Mouse (Mus musculus) heart, postnatal 0 days (tissue): ENCODE measurements around the gene Rgs6. TPM values are rescaled to one million over a fixed set of nuclear protein-coding genes. Genes with fewer than 3 reads are reported as not detected.

Source experiments
- ATAC-seq: fragments of 200-750 bp; cut with Nextera tagmentation; 2 replicates; pipeline ENCODE4 v1.8.0; 2017; ENCODE audit warnings: low read depth, moderate number of reproducible peaks, moderate library complexity; ENCODE audit not compliant: insufficient read depth
- DNase-seq: peaks from one replicate; pipeline ENCODE4 v3.0.0-alpha.2; 2016; ENCODE audit warnings: low spot score
- H3K27ac ChIP-seq: fragments of 300-500 bp; sonication (generic); 2 replicates; pipeline ENCODE4 v1.5.1; 2014; ENCODE audit warnings: low read depth, mild to moderate bottlenecking
- H3K27me3 ChIP-seq: fragments of 300-500 bp; sonication (generic); 2 replicates; pipeline ENCODE4 v1.6.1; 2014; ENCODE audit warnings: low read length, mixed read lengths; ENCODE audit not compliant: control insufficient read depth, insufficient read depth
- H3K36me3 ChIP-seq: fragments of 300-500 bp; sonication (generic); replicated peaks from 2 replicates; pipeline ENCODE4 v1.6.1; 2014; ENCODE audit warnings: low read length, mixed read lengths; ENCODE audit not compliant: control insufficient read depth, insufficient read depth
- H3K4me1 ChIP-seq: fragments of 300-500 bp; sonication (generic); 2 replicates; pipeline ENCODE4 v1.6.1; 2014; ENCODE audit warnings: antibody characterized with exemption; ENCODE audit not compliant: control insufficient read depth, insufficient read depth
- H3K4me2 ChIP-seq: fragments of 300-500 bp; sonication (generic); 2 replicates; pipeline ENCODE4 v1.6.1; 2014; ENCODE audit warnings: low read depth, mild to moderate bottlenecking, low read length, moderate library complexity
- H3K4me3 ChIP-seq: fragments of 300-500 bp; sonication (generic); 2 replicates; pipeline ENCODE4 v1.5.1; 2014; ENCODE audit warnings: low read depth, low read length
- H3K9ac ChIP-seq: fragments of 300-500 bp; sonication (generic); replicated peaks from 2 replicates; pipeline ENCODE4 v1.6.1; 2014; ENCODE audit warnings: low read depth, low read length, mixed read lengths
- H3K9me3 ChIP-seq: fragments of 300-500 bp; sonication (generic); replicated peaks from 2 replicates; pipeline ENCODE4 v1.6.1; 2016; ENCODE audit warnings: low read length; ENCODE audit not compliant: control insufficient read depth
- CTCF ChIP-seq: IDR thresholded peaks from 2 replicates; pipeline ENCODE4 v1.5.1; 2016; ENCODE audit warnings: antibody characterized with exemption, control low read depth, low read depth
- EP300 ChIP-seq: IDR thresholded peaks from 2 replicates; pipeline ENCODE4 v1.6.1; 2016; ENCODE audit warnings: antibody characterized with exemption, low read depth
- WGBS: fragments of 180-500 bp; shearing (Covaris S2); extraction: QIAGEN DNeasy Blood & Tissue Kit; methylation state at CpG from one replicate; pipeline ENCODE4 v1.1.7; 2014; 5-methylcytosine and 5-hydroxymethylcytosine counted together
- polyA plus RNA-seq: library from polyadenylated mRNA; unstranded; fragments of >200 nt; fragmentation: Nextera tagmentation; extraction: Ambion mirVana; gene quantifications from 2 replicates; pipeline ENCODE4 v1.2.1, GENCODE M21; 2015
- total RNA-seq: library from RNA; depleted of rRNA; stranded (reverse); fragments of >200 nt; gene quantifications from 2 replicates; pipeline ENCODE4 v1.2.3, GENCODE M21; 2014; ENCODE audit warnings: low replicate concordance

The Rgs6 gene
- total and polyA plus RNA-seq, 2 experiments from 2014 or later: 12.1 to 16.5 TPM

DNA sequence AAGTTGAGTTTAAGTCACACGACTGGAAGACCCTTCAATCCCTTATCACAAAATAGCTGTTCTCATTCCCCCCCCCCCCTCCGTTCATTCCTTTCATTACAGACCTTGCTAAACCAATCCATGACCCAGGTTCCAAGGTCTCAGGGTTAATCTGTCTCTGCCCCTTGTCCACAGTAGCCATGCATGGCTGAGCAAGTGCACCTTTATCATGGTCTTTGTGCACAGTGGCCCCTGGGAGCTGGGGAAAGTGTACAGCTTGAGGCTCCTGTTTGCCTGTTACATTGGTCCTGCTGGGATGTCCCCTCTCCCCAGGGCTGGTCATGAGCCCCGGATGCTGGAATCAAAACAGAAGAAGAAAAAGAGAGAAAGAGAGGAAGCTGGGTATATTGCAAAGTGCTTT, 522.6 kb downstream of the Rgs6 start:
- no peak overlapping the region for H3K9ac ChIP-seq
- no peaks in the 10 kb centered on the region for H3K36me3 ChIP-seq
- 0 out of 2 replicates have a peak overlapping the region, but pooled peaks have one; percentile 7 for H3K4me2 ChIP-seq
- WGBS: 30% methylated on average over 3 of the region's 3 CpGs
- no peak overlapping the region for H3K4me3 ChIP-seq
- H3K27ac ChIP-seq: peak overlapping the region; percentile 43
- no peak for TF ChIP-seq CTCF
- no peak for TF ChIP-seq EP300
- no peaks in the 10 kb centered on the region for H3K9me3 ChIP-seq
- H3K27me3 ChIP-seq: no peaks in the 10 kb centered on the region
- ATAC-seq (no peak; the same call in 1 of the 2 replicates), DNase-seq (no peak)
- H3K4me1 ChIP-seq: peaks cover 17% of the 10 kb centered on the region; the same call in 1 of the 2 replicates

DNA sequence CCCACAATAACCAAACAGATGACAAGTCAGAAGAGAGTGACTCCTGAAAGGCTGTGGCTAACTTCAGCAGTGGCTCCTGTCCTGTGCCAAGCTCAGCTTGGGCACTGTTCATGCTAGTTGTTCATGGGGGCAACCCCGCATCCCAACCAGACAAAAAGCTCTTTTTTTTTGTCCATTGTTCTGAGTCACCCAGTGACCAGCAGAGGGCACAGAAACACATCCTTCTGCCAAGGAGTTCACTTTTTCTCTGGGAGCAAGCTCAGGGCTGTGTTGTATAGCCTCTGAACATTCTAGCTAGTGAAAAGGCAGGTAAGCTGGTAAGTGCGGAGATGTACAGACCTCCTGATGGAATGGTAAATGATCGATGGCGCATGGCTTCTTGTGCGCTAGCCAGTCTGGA, 524.2 kb downstream of the Rgs6 start:
- no peak overlapping the region for H3K27ac ChIP-seq
- no peaks in the 10 kb centered on the region for H3K9me3 ChIP-seq
- H3K27me3 ChIP-seq: no peaks in the 10 kb centered on the region
- peak; percentile 56 for TF ChIP-seq CTCF
- TF ChIP-seq EP300: no peak
- DNase-seq (no peak), ATAC-seq (no peak)
- no peak overlapping the region for H3K9ac ChIP-seq
- H3K4me2 ChIP-seq: no peak overlapping the region
- 87% methylated on average over 5 of the region's 5 CpGs for WGBS
- no peak overlapping the region for H3K4me3 ChIP-seq
- H3K4me1 ChIP-seq: peaks cover 17% of the 10 kb centered on the region; the same call in 1 of the 2 replicates
- H3K36me3 ChIP-seq: no peaks in the 10 kb centered on the region

DNA sequence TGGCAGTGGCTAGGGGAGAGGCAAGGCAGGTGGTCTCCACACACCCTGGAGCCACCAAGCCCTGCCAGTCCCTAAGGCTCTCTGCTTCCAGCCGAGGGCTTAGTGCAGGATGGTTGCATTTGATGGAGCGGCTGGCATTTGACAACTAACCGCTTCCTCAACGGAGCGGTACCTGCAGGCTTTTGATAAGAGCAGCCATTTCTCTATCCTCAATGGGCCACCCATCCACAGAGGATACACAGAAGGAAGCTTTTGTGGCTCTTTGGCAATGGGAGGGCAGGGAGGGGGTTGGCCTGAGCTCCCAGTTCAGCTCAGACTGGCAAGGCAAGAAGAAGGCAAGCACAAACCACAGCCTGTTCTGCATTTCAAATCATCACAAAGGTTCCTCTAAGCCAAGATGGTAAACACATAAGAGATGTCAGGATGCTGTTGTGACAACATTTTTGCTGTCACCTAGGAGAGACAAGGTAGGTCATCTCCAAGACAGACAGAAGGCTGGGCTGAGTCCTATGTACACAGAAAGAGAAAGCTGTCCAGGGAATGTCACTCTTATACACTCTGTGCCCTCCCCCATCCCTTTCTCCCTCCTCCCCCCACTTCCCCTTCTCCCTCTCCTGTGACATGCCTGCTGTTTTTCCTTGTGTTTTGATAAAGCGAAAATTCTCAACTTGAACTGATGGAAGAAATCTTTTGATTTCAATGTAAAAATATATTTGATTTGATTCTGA, 525.0 kb downstream of the Rgs6 start:
- Histone ChIP-seq H3K4me1 (peaks cover 17% of the 10 kb centered on the region; the same call in 1 of the 2 replicates), H3K9ac (no peak overlapping the region), H3K4me2 (no peak overlapping the region), H3K4me3 (no peak overlapping the region), H3K36me3 (no peaks in the 10 kb centered on the region), H3K27me3 (no peaks in the 10 kb centered on the region), H3K27ac (no peak overlapping the region), H3K9me3 (no peaks in the 10 kb centered on the region)
- TF ChIP-seq EP300: no peak
- no peak for TF ChIP-seq CTCF
- WGBS: 75% methylated on average over 6 of the region's 6 CpGs
- DNase-seq (no peak), ATAC-seq (no peak)

DNA sequence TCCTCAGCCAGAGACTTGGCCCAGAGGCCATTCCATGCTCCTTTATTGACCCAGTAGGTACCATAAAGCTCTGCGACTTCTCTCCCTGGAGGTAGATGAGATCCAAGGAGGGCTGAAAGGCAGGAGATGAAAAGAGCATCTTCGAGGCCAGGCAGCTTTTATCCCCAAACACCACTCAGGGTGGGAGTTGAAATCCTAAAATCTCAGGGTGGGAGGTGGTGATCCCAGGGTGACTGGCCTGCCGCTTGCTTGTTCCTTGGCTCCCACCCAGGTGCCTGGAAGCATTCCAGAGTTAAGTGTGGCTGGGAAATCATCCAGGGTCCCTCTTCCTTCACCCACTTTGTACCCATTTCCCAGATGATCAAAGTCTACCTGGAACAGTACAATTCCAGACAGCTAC, 525.9 kb downstream of the Rgs6 start:
- DNase-seq: no peak
- no peaks in the 10 kb centered on the region for H3K9me3 ChIP-seq
- no peaks in the 10 kb centered on the region for H3K36me3 ChIP-seq
- H3K4me2 ChIP-seq: no peak overlapping the region
- H3K9ac ChIP-seq: no peak overlapping the region
- no peaks in the 10 kb centered on the region for H3K27me3 ChIP-seq
- peaks cover 17% of the 10 kb centered on the region; the same call in 1 of the 2 replicates for H3K4me1 ChIP-seq
- H3K27ac ChIP-seq: no peak overlapping the region
- no peak for ATAC-seq
- TF ChIP-seq CTCF (no peak), EP300 (no peak)
- H3K4me3 ChIP-seq: no peak overlapping the region
- 53% methylated on average over 3 of the region's 3 CpGs for WGBS

DNA sequence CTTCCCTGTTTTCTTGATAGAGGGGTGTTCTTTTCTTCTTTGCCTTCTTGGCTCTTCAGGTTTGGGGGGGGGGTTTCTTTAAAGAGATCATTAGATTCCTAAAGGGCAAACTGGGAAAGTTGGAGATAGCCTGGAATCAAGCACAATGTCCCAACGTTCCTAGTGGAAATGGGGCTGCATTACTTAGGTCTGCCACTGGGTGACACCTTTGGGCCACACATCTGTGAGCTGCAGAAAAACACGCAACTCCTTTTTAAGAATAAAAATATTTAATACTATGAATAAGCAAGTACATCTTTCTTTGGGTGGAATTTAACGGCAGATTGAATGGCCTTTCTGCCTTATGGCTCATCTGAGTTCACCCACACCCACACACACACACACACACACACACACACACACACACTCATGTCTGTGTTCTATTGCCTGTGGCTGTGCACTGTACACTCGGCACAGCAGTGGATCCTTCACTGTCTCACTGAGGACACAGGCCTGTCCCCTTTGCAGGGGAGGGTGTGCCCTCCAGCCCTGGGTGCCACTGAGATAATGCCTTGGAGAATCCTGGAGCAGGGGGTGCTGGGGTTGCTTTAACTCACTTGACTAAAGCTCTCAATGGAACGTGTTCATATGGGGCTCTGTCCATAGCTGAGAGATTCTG, 526.4 kb downstream of the Rgs6 start:
- H3K36me3 ChIP-seq: no peaks in the 10 kb centered on the region
- no peak overlapping the region for H3K27ac ChIP-seq
- DNase-seq: peak; percentile 39
- H3K27me3 ChIP-seq: no peaks in the 10 kb centered on the region
- no peak overlapping the region for H3K4me3 ChIP-seq
- H3K9me3 ChIP-seq: no peaks in the 10 kb centered on the region
- no peak for ATAC-seq
- H3K4me1 ChIP-seq: peaks cover 15% of the 10 kb centered on the region; the same call in 1 of the 2 replicates
- no peak overlapping the region for H3K4me2 ChIP-seq
- peak; percentile 88 for TF ChIP-seq CTCF
- TF ChIP-seq EP300: no peak
- 34% methylated on average over 5 of the region's 5 CpGs for WGBS
- H3K9ac ChIP-seq: no peak overlapping the region
